Mouse (Mus musculus) embryonic facial prominence, embryonic 13.5 days (tissue): ENCODE measurements around the gene Eef2k. TPM values are rescaled to one million over a fixed set of nuclear protein-coding genes. Genes with fewer than 3 reads are reported as not detected.

Experiments used
- ATAC-seq: fragments of 200-750 bp; cut with Nextera tagmentation; 2 replicates; pipeline ENCODE4 v1.8.0; 2017; ENCODE audit warnings: low read depth; ENCODE audit not compliant: insufficient number of reproducible peaks, insufficient read depth, low FRiP score, low TSS enrichment
- H3K27ac ChIP-seq: fragments of 300-500 bp; sonication (generic); 2 replicates; pipeline ENCODE4 v1.5.1; 2015; ENCODE audit warnings: moderate library complexity, mild to moderate bottlenecking, inconsistent platforms
- H3K27me3 ChIP-seq: fragments of 300-500 bp; sonication (generic); 2 replicates; pipeline ENCODE4 v1.6.1; 2015; ENCODE audit warnings: mild to moderate bottlenecking, inconsistent platforms
- H3K36me3 ChIP-seq: fragments of 300-500 bp; sonication (generic); 2 replicates; pipeline ENCODE4 v1.6.1; 2015; ENCODE audit warnings: mild to moderate bottlenecking, inconsistent platforms
- H3K4me1 ChIP-seq: fragments of 300-500 bp; sonication (generic); 2 replicates; pipeline ENCODE4 v1.6.1; 2015; ENCODE audit warnings: inconsistent platforms
- H3K4me2 ChIP-seq: fragments of 300-500 bp; sonication (generic); 2 replicates; pipeline ENCODE4 v1.6.1; 2015; ENCODE audit warnings: moderate library complexity, mild to moderate bottlenecking, inconsistent platforms
- H3K4me3 ChIP-seq: fragments of 300-500 bp; sonication (generic); 2 replicates; pipeline ENCODE4 v1.5.1; 2015; ENCODE audit warnings: mild to moderate bottlenecking, inconsistent platforms
- H3K9ac ChIP-seq: fragments of 300-500 bp; sonication (generic); 2 replicates; pipeline ENCODE4 v1.6.1; 2015; ENCODE audit warnings: mild to moderate bottlenecking, inconsistent platforms
- H3K9me3 ChIP-seq: fragments of 300-500 bp; sonication (generic); 2 replicates; pipeline ENCODE4 v1.6.1; 2016; ENCODE audit warnings: inconsistent platforms
- WGBS: fragments of 180-500 bp; shearing (Covaris S2); methylation state at CpG from one replicate; pipeline ENCODE4 v1.1.7; 2015; ENCODE audit warnings: mixed read lengths; 5-methylcytosine and 5-hydroxymethylcytosine counted together
- polyA plus RNA-seq: library from polyadenylated mRNA; unstranded; fragments of >200 nt; fragmentation: Nextera tagmentation; extraction: Ambion mirVana; gene quantifications from 2 replicates; pipeline ENCODE4 v1.2.1, GENCODE M21; 2015

The Eef2k gene
- polyA plus RNA-seq, 1 experiment from 2014 or later = 39.4 TPM

- no peak for ATAC-seq
Measured at GRCm38 (mm10) chr7:120916262-120916875, 73.7 kb downstream of the Eef2k start.

DNA sequence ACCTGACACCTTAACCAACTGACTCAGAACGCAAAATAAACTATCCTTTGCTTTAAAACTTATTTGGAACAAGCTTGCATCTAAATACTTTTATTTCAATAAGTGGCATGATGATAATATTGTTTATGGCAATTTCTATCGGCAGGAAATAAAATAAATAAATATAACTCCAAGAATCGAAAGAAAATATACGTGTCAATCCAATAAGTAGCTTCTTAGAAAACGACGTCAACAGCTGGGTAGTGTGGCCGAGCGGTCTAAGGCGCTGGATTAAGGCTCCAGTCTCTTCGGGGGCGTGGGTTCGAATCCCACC lies 74.6 kb downstream of the Eef2k start:
- Histone ChIP-seq H3K36me3 (no peaks in the 10 kb centered on the region), H3K9me3 (no peaks in the 10 kb centered on the region), H3K27ac (no peak overlapping the region), H3K4me1 (peaks cover 16% of the 10 kb centered on the region), H3K4me3 (peak overlapping the region; percentile 92), H3K4me2 (peak overlapping the region; percentile 77), H3K9ac (no peak overlapping the region), H3K27me3 (no peaks in the 10 kb centered on the region)
- peak; percentile 84 for ATAC-seq
- WGBS = 6% methylated on average over 12 of the region's 12 CpGs

More at GRCm38 (mm10) chr7:120916262-120916875, 73.7 kb downstream of the Eef2k start:
- Histone ChIP-seq H3K9me3 (no peaks in the 10 kb centered on the region), H3K4me1 (peaks cover 16% of the 10 kb centered on the region), H3K4me3 (no peak overlapping the region), H3K27ac (no peak overlapping the region), H3K9ac (no peak overlapping the region), H3K27me3 (no peaks in the 10 kb centered on the region), H3K4me2 (peak overlapping the region; percentile 77), H3K36me3 (no peaks in the 10 kb centered on the region)
- 26% methylated on average over 11 of the region's 11 CpGs for WGBS

DNA sequence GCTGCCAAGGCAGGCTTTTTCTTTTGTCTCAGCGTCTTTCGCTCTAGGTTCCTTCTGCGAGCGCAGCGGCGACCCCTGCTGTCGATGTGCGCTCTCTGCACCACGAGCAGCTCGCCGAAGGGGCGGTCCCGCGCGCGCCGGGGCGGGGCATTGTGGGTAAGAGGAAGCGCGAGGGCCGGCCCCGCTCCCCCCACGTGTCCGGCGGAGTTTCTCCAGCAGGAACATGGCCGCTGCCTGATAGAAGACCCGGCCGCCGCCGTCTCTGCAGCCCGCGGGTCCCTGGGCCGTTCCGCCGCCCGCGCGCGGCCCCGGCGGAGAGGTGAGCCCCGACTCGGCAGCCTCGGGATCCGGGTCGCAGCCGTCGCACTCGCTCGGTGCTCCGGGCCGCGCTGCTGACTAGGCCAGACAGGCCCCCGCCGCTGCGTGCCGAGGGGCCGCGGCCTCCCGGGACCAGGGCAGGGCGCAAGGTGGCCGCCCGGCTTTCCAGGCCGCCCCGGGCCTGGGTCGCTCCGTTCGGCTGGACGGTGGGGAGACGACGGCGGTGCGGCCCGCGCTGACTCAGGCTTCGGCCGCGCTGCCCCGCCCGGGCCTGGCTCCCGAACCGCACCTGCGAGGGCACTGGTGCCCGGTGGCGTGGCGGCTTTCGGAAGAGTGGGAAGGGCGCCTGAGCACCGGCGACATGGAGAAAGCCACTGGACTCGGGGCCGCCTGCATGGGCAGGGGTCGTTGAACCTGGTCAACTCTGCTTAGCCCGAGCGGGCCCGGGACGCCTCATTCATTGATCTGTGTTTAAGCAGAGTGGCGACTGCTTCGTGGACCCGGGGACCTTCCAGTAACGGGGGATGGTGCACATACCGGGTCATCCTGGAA lies 75.2 kb downstream of the Eef2k start, which contains the start of gene Polr3e:
Polr3e (plus strand) TSS at position 153 of the 870 bp plus-strand sequence.
- Histone ChIP-seq H3K4me3 (peak within 1 kb of the TSS; percentile 92), H3K9me3 (no peaks in the 10 kb centered on the region), H3K27ac (peak within 1 kb of the TSS; percentile 81), H3K4me2 (peak within 1 kb of the TSS; percentile 77), H3K9ac (peak within 1 kb of the TSS; percentile 91), H3K4me1 (peaks cover 16% of the 10 kb centered on the region), H3K27me3 (no peaks in the 10 kb centered on the region), H3K36me3 (peaks cover under 1% of the 10 kb centered on the region; the same call in 1 of the 2 replicates)
- ATAC-seq = peak; percentile 90
- WGBS = under 1% methylated on average over 102 of the region's 102 CpGs

DNA sequence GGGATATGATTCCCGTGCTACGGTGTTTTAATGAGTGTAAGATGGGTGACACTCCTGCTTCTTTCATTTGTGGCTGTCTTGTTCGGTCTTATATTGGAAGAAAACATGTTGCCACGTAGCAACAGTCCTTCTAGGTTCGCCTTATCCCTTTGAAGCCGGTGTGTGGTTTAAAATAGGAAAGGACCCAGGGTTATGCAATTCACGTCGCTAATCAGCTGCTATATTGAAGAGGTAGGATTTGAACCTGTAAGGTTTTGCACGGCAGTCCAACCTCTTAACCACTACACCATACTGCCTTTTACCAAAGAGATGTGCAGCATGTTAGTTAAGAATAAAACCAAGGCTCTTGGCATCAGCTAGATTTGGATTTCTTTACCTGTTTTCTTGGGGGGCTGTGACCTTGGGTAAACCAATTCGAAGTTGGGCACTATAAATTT lies 75.9 kb downstream of the Eef2k start:
- H3K27ac ChIP-seq = peak overlapping the region; percentile 81; the same call in 1 of the 2 replicates
- WGBS = 5% methylated on average over 10 of the region's 10 CpGs

DNA sequence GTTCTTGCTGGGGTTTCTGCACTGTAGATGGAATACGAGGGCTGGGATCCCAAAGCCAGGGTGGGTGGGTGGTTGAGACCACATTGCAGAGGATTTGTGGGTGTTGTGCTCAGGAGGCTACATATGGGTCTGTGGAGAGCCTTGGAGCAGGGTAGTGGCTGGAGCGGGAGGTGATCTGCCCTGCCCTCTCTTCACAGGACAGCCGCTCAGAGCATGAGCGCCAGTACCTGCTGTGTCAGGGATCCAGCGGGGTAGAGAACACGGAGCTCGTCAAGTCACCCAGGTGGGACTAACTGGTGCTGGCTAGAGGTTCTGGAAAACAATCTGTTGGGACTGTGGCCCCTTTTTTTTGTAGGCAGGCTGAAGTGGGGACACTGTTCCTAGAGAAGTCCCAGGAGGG lies 90.5 kb downstream of the Eef2k start:
- Histone ChIP-seq H3K27ac (no peak overlapping the region), H3K27me3 (no peaks in the 10 kb centered on the region), H3K9me3 (no peaks in the 10 kb centered on the region), H3K4me2 (no peak overlapping the region), H3K9ac (no peak overlapping the region), H3K36me3 (peaks cover 93% of the 10 kb centered on the region), H3K4me3 (no peak overlapping the region), H3K4me1 (no peaks in the 10 kb centered on the region)
- WGBS = 90% methylated on average over 7 of the region's 7 CpGs
- ATAC-seq = no peak

More for the DNA sequence above, 75.9 kb downstream of the Eef2k start:
- H3K4me3 ChIP-seq = peak overlapping the region; percentile 92
- no peaks in the 10 kb centered on the region for H3K27me3 ChIP-seq
- H3K4me1 ChIP-seq = peaks cover 16% of the 10 kb centered on the region
- ATAC-seq = peak; percentile 40; the same call in 1 of the 2 replicates
- H3K9ac ChIP-seq = peak overlapping the region; percentile 91
- H3K9me3 ChIP-seq = no peaks in the 10 kb centered on the region
- peak overlapping the region; percentile 77 for H3K4me2 ChIP-seq
- peaks cover 5% of the 10 kb centered on the region; the same call in 1 of the 2 replicates for H3K36me3 ChIP-seq

GRCm38 (mm10) chr7:120933680-120934195 lies 91.1 kb downstream of the Eef2k start:
- no peak overlapping the region for H3K27ac ChIP-seq
- no peaks in the 10 kb centered on the region for H3K27me3 ChIP-seq
- no peak overlapping the region for H3K9ac ChIP-seq
- ATAC-seq = no peak
- H3K4me1 ChIP-seq = no peaks in the 10 kb centered on the region
- WGBS = 76% methylated on average over 5 of the region's 5 CpGs
- H3K9me3 ChIP-seq = no peaks in the 10 kb centered on the region
- no peak overlapping the region for H3K4me3 ChIP-seq
- H3K36me3 ChIP-seq = peaks cover 93% of the 10 kb centered on the region
- no peak overlapping the region for H3K4me2 ChIP-seq

GRCm38 (mm10) chr7:120934716-120935115 lies 92.1 kb downstream of the Eef2k start:
- H3K36me3 ChIP-seq = peaks cover 93% of the 10 kb centered on the region
- no peak overlapping the region for H3K9ac ChIP-seq
- no peaks in the 10 kb centered on the region for H3K4me1 ChIP-seq
- no peak overlapping the region for H3K27ac ChIP-seq
- ATAC-seq = no peak
- H3K9me3 ChIP-seq = no peaks in the 10 kb centered on the region
- no peak overlapping the region for H3K4me3 ChIP-seq
- no peak overlapping the region for H3K4me2 ChIP-seq
- H3K27me3 ChIP-seq = no peaks in the 10 kb centered on the region
- 31% methylated on average over 5 of the region's 5 CpGs for WGBS

- 83% methylated on average over 4 of the region's 4 CpGs for WGBS
- H3K4me3 ChIP-seq = no peak overlapping the region
Measured at GRCm38 (mm10) chr7:120936522-120936921, 93.9 kb downstream of the Eef2k start.

GRCm38 (mm10) chr7:120938206-120938605 lies 95.6 kb downstream of the Eef2k start:
- no peaks in the 10 kb centered on the region for H3K9me3 ChIP-seq

More at GRCm38 (mm10) chr7:120936522-120936921, 93.9 kb downstream of the Eef2k start:
- no peak overlapping the region for H3K27ac ChIP-seq
- ATAC-seq = no peak
- no peaks in the 10 kb centered on the region for H3K9me3 ChIP-seq
- H3K4me1 ChIP-seq = no peaks in the 10 kb centered on the region
- peaks cover 93% of the 10 kb centered on the region for H3K36me3 ChIP-seq
- no peak overlapping the region for H3K9ac ChIP-seq
- no peaks in the 10 kb centered on the region for H3K27me3 ChIP-seq
- no peak overlapping the region for H3K4me2 ChIP-seq

GRCm38 (mm10) chr7:120940343-120940742 lies 97.7 kb downstream of the Eef2k start:
- Histone ChIP-seq H3K4me2 (no peak overlapping the region), H3K27me3 (no peaks in the 10 kb centered on the region), H3K4me1 (no peaks in the 10 kb centered on the region), H3K4me3 (no peak overlapping the region), H3K36me3 (peaks cover 89% of the 10 kb centered on the region), H3K27ac (no peak overlapping the region), H3K9me3 (no peaks in the 10 kb centered on the region), H3K9ac (no peak overlapping the region)
- 87% methylated on average over 12 of the region's 12 CpGs for WGBS
- ATAC-seq = no peak

More at GRCm38 (mm10) chr7:120938206-120938605, 95.6 kb downstream of the Eef2k start:
- Histone ChIP-seq H3K27me3 (no peaks in the 10 kb centered on the region), H3K4me1 (no peaks in the 10 kb centered on the region), H3K4me2 (no peak overlapping the region), H3K27ac (no peak overlapping the region), H3K9ac (no peak overlapping the region), H3K36me3 (peaks cover 93% of the 10 kb centered on the region), H3K4me3 (no peak overlapping the region)
- no peak for ATAC-seq
- WGBS = 88% methylated on average over 9 of the region's 9 CpGs

DNA sequence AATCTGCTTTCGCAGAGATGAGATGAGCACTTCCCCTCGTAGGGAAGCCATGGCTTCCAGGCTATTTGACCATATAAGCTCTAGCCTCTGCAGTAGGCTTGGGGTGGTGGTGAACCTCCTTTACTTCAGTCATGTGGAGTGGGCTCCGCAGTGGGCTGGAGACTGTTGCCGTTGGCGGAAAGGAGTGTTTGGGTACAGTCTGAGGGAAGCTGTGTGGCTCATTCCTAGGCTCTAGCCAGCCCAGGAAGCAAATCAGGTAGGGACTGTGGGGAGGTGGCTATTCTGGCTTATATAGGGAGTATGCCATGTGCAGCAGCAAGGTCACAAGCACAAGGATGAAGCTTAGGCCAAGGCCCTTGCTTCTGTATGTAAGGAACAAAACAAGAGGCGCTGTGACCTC lies 98.6 kb downstream of the Eef2k start:
- H3K9me3 ChIP-seq = no peaks in the 10 kb centered on the region
- H3K9ac ChIP-seq = no peak overlapping the region
- H3K4me3 ChIP-seq = no peak overlapping the region
- H3K36me3 ChIP-seq = peaks cover 85% of the 10 kb centered on the region
- H3K4me2 ChIP-seq = no peak overlapping the region
- 94% methylated on average over 6 of the region's 6 CpGs for WGBS
- no peak overlapping the region for H3K27ac ChIP-seq
- no peaks in the 10 kb centered on the region for H3K27me3 ChIP-seq
- ATAC-seq = no peak
- no peaks in the 10 kb centered on the region for H3K4me1 ChIP-seq
